Mouse (Mus musculus) limb, embryonic 15.5 days (tissue): ENCODE data around the gene Ddc. TPM values are rescaled to one million over a fixed set of nuclear protein-coding genes. Genes with fewer than 3 reads are reported as not detected.

Source experiments
- ATAC-seq: fragments of 200-750 bp; cut with Nextera tagmentation; 2 replicates; pipeline ENCODE4 v1.8.0; 2017; ENCODE audit warnings: low read depth, moderate TSS enrichment; ENCODE audit not compliant: insufficient number of reproducible peaks, low FRiP score, low TSS enrichment
- H3K27ac ChIP-seq: fragments of 300-500 bp; sonication (generic); 2 replicates; pipeline ENCODE4 v1.5.1; 2015; ENCODE audit warnings: moderate library complexity, mild to moderate bottlenecking, inconsistent platforms
- H3K27me3 ChIP-seq: fragments of 300-500 bp; sonication (generic); 2 replicates; pipeline ENCODE4 v1.6.1; 2015; ENCODE audit warnings: inconsistent platforms
- H3K36me3 ChIP-seq: fragments of 300-500 bp; sonication (generic); 2 replicates; pipeline ENCODE4 v1.6.1; 2015; ENCODE audit warnings: inconsistent platforms
- H3K4me1 ChIP-seq: fragments of 300-500 bp; sonication (generic); 2 replicates; pipeline ENCODE4 v1.6.1; 2015; ENCODE audit warnings: inconsistent platforms
- H3K4me2 ChIP-seq: fragments of 300-500 bp; sonication (generic); 2 replicates; pipeline ENCODE4 v1.6.1; 2015; ENCODE audit warnings: mild to moderate bottlenecking, inconsistent platforms
- H3K4me3 ChIP-seq: fragments of 300-500 bp; sonication (generic); 2 replicates; pipeline ENCODE4 v1.5.1; 2015; ENCODE audit warnings: mild to moderate bottlenecking, inconsistent platforms
- H3K9ac ChIP-seq: fragments of 300-500 bp; sonication (generic); 2 replicates; pipeline ENCODE4 v1.6.1; 2015; ENCODE audit warnings: inconsistent platforms
- H3K9me3 ChIP-seq: fragments of 300-500 bp; sonication (generic); 2 replicates; pipeline ENCODE4 v1.6.1; 2016; ENCODE audit warnings: inconsistent platforms
- WGBS: fragments of 180-500 bp; shearing (Covaris S2); methylation state at CpG from one replicate; pipeline ENCODE4 v1.1.7; 2015; 5-methylcytosine and 5-hydroxymethylcytosine counted together
- polyA plus RNA-seq: library from polyadenylated mRNA; unstranded; fragments of >200 nt; fragmentation: Nextera tagmentation; extraction: Ambion mirVana; gene quantifications from 2 replicates; pipeline ENCODE4 v1.2.1, GENCODE M21; 2015

Gene Ddc
- polyA plus RNA-seq, 1 experiment from 2014 or later: 17.6 TPM

GRCm38 (mm10) chr11:11766736-11767135 is 131.2 kb downstream of the Ddc start:
- H3K36me3 ChIP-seq: no peaks in the 10 kb centered on the region
- ATAC-seq: no peak
- H3K27ac ChIP-seq: no peak overlapping the region
- no peaks in the 10 kb centered on the region for H3K27me3 ChIP-seq
- H3K4me2 ChIP-seq: no peak overlapping the region
- no peaks in the 10 kb centered on the region for H3K9me3 ChIP-seq
- no peak overlapping the region for H3K4me3 ChIP-seq
- no peak overlapping the region for H3K9ac ChIP-seq
- no peaks in the 10 kb centered on the region for H3K4me1 ChIP-seq

GRCm38 (mm10) chr11:11766105-11766504 is 131.8 kb downstream of the Ddc start:
- WGBS: 96% methylated on average over 1 of the region's 1 CpGs
- Histone ChIP-seq H3K4me3 (no peak overlapping the region), H3K4me1 (no peaks in the 10 kb centered on the region), H3K9me3 (no peaks in the 10 kb centered on the region), H3K27ac (no peak overlapping the region), H3K4me2 (no peak overlapping the region), H3K9ac (no peak overlapping the region), H3K36me3 (no peaks in the 10 kb centered on the region), H3K27me3 (no peaks in the 10 kb centered on the region)
- no peak for ATAC-seq

GRCm38 (mm10) chr11:11765414-11765813 is 132.5 kb downstream of the Ddc start:
- H3K9ac ChIP-seq: no peak overlapping the region
- no peaks in the 10 kb centered on the region for H3K27me3 ChIP-seq
- no peak overlapping the region for H3K27ac ChIP-seq
- no peak for ATAC-seq
- H3K4me1 ChIP-seq: no peaks in the 10 kb centered on the region
- no peaks in the 10 kb centered on the region for H3K36me3 ChIP-seq
- H3K9me3 ChIP-seq: no peaks in the 10 kb centered on the region
- H3K4me2 ChIP-seq: no peak overlapping the region
- WGBS: 77% methylated on average over 1 of the region's 1 CpGs
- no peak overlapping the region for H3K4me3 ChIP-seq

Other genes with a start within 250 kb of the Ddc start
- gene Ikzf1, start 213.1 kb downstream of the Ddc start, polyA plus RNA-seq: 1.8 and 2.5 TPM in 2 replicates
- 41.8 and 43.2 TPM in 2 replicates for gene Fignl1, start 89.2 kb downstream of the Ddc start, polyA plus RNA-seq
- gene Grb10, start 140.5 kb upstream of the Ddc start, polyA plus RNA-seq: 434 and 451 TPM in 2 replicates